Mouse (Mus musculus) hindbrain, embryonic 16.5 days (tissue): ENCODE results near the gene Olfr305. TPM values are rescaled to one million over a fixed set of nuclear protein-coding genes. Genes with fewer than 3 reads are reported as not detected.

Experiments used
- ATAC-seq: fragments of 200-750 bp; cut with Nextera tagmentation; 2 replicates; pipeline ENCODE4 v1.8.0; 2017; ENCODE audit warnings: moderate TSS enrichment, moderate library complexity
- H3K27ac ChIP-seq: fragments of 300-500 bp; sonication (generic); 2 replicates; pipeline ENCODE4 v1.5.1; 2014; ENCODE audit warnings: low read depth, mild to moderate bottlenecking, control low read depth, low read length, moderate library complexity
- H3K27me3 ChIP-seq: fragments of 300-500 bp; sonication (generic); replicated peaks from 2 replicates; pipeline ENCODE4 v1.6.1; 2014; ENCODE audit warnings: low read length; ENCODE audit not compliant: control insufficient read depth, insufficient read depth
- H3K36me3 ChIP-seq: fragments of 300-500 bp; sonication (generic); 2 replicates; pipeline ENCODE4 v1.6.1; 2014; ENCODE audit warnings: mild to moderate bottlenecking, low read length, moderate library complexity, mixed read lengths; ENCODE audit not compliant: control insufficient read depth, insufficient read depth
- H3K4me1 ChIP-seq: fragments of 300-500 bp; sonication (generic); 2 replicates; pipeline ENCODE4 v1.6.1; 2014; ENCODE audit warnings: low read depth, low read length; ENCODE audit not compliant: control insufficient read depth, insufficient read depth
- H3K4me2 ChIP-seq: fragments of 300-500 bp; sonication (generic); 2 replicates; pipeline ENCODE4 v1.6.1; 2014; ENCODE audit warnings: mild to moderate bottlenecking, low read length, control low read depth, moderate library complexity
- H3K4me3 ChIP-seq: fragments of 300-500 bp; sonication (generic); 2 replicates; pipeline ENCODE4 v1.5.1; 2014; ENCODE audit warnings: mild to moderate bottlenecking, low read length, control low read depth, moderate library complexity
- H3K9ac ChIP-seq: fragments of 300-500 bp; sonication (generic); 2 replicates; pipeline ENCODE4 v1.6.1; 2014; ENCODE audit warnings: low read depth, mild to moderate bottlenecking, control low read depth, low read length, moderate library complexity
- H3K9me3 ChIP-seq: fragments of 300-500 bp; sonication (generic); 2 replicates; pipeline ENCODE4 v1.6.1; 2014; ENCODE audit warnings: mild to moderate bottlenecking, low read length, moderate library complexity; ENCODE audit not compliant: control insufficient read depth
- WGBS: fragments of 180-500 bp; shearing (Covaris S2); extraction: QIAGEN DNeasy Blood & Tissue Kit; methylation state at CpG from one replicate; pipeline ENCODE4 v1.1.7; 2014; 5-methylcytosine and 5-hydroxymethylcytosine counted together
- polyA plus RNA-seq: library from polyadenylated mRNA; unstranded; fragments of >200 nt; fragmentation: Nextera tagmentation; extraction: Ambion mirVana; gene quantifications from 2 replicates; pipeline ENCODE4 v1.2.1, GENCODE M21; 2015

Gene Olfr305
- polyA plus RNA-seq, 1 experiment from 2014 or later = not detected

- H3K36me3 ChIP-seq = no peaks in the 10 kb centered on the region
- no peak within 1 kb of the TSS for H3K9ac ChIP-seq
- no peaks in the 10 kb centered on the region for H3K4me1 ChIP-seq
- H3K4me3 ChIP-seq = no peak within 1 kb of the TSS
- no peak within 1 kb of the TSS for H3K4me2 ChIP-seq
- no peaks in the 10 kb centered on the region for H3K9me3 ChIP-seq
- H3K27ac ChIP-seq = no peak within 1 kb of the TSS
- no peak for ATAC-seq
- H3K27me3 ChIP-seq = no peaks in the 10 kb centered on the region
These were observed 41.2 kb downstream of the Olfr305 start, which contains the start of gene Olfr308 for GRCm38 (mm10) chr7:86325530-86325929. Gene Olfr308 (minus strand): TSS chr7:86325630.

- 92% methylated on average over 2 of the region's 2 CpGs for WGBS
- Histone ChIP-seq H3K36me3 (no peaks in the 10 kb centered on the region), H3K9ac (no peak overlapping the region), H3K27me3 (no peaks in the 10 kb centered on the region), H3K4me3 (no peak overlapping the region), H3K4me1 (no peaks in the 10 kb centered on the region), H3K9me3 (no peaks in the 10 kb centered on the region), H3K27ac (no peak overlapping the region), H3K4me2 (no peak overlapping the region)
- ATAC-seq = peak; percentile 61; the same call in 1 of the 2 replicates
These were observed 45.4 kb downstream of the Olfr305 start for GRCm38 (mm10) chr7:86321323-86321722.

DNA sequence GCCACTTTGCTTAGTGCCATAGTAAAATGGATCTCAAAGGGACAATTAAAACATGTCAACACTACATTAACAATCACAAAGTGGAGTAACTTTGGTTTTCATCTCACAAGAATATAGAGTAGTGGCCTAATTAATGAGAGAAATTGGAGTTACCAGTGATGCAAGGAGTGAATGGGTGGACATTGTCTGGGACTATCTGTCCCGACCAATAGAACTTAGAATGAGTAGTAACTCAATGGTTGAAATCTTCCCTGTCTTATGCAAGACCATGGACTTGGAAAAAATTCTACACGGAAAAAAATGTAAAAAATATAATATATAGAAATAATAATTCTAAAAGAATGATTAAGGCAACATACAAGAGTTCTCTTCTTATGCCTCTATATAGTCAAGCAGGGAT, 53.1 kb downstream of the Olfr305 start, which contains the start of gene Olfr309:
Gene Olfr309 (minus strand): TSS at position 101 of the 400 bp plus-strand sequence.
- Histone ChIP-seq H3K4me2 (no peak within 1 kb of the TSS), H3K9me3 (no peaks in the 10 kb centered on the region), H3K36me3 (no peaks in the 10 kb centered on the region), H3K27ac (no peak within 1 kb of the TSS), H3K4me3 (no peak within 1 kb of the TSS), H3K9ac (no peak within 1 kb of the TSS), H3K4me1 (no peaks in the 10 kb centered on the region), H3K27me3 (no peaks in the 10 kb centered on the region)
- no peak for ATAC-seq
- 81% methylated on average over 2 of the region's 2 CpGs for WGBS

Other genes with a start within 250 kb of the Olfr305 start
- not detected in 2 replicates for gene Vmn2r75, start 195.2 kb downstream of the Olfr305 start, polyA plus RNA-seq
- not detected in 2 replicates for gene Vmn2r76, start 120.6 kb downstream of the Olfr305 start, polyA plus RNA-seq
- not detected in 2 replicates for gene Olfr310, start 89.8 kb downstream of the Olfr305 start, polyA plus RNA-seq
- gene Olfr309, start 53.2 kb downstream of the Olfr305 start, polyA plus RNA-seq = not detected in 2 replicates
- gene Olfr308, start 41.3 kb downstream of the Olfr305 start, polyA plus RNA-seq = not detected in 2 replicates
- gene Olfr307, start 29.3 kb downstream of the Olfr305 start, polyA plus RNA-seq = not detected in 2 replicates
- gene Olfr304, start 19.7 kb upstream of the Olfr305 start, polyA plus RNA-seq = not detected in 2 replicates
- not detected in 2 replicates for gene Olfr303, start 30.9 kb upstream of the Olfr305 start, polyA plus RNA-seq
- not detected in 2 replicates for gene Olfr301, start 36.9 kb upstream of the Olfr305 start, polyA plus RNA-seq
- gene Olfr299, start 93.0 kb upstream of the Olfr305 start, polyA plus RNA-seq = not detected in 2 replicates
- gene Olfr298, start 125.6 kb upstream of the Olfr305 start, polyA plus RNA-seq = not detected in 2 replicates
- gene Olfr297, start 153.0 kb upstream of the Olfr305 start, polyA plus RNA-seq = not detected in 2 replicates
- gene Olfr295, start 216.9 kb upstream of the Olfr305 start, polyA plus RNA-seq = not detected in 2 replicates
- gene Olfr294, start 249.7 kb upstream of the Olfr305 start, polyA plus RNA-seq = not detected in 2 replicates